Mouse (Mus musculus) liver (tissue): ENCODE measurements at regions not wholly inside any gene's neighbourhood (a gene's known extent, or its start where the extent isn't known, plus 50 kb on each side); places are given as distances from the start of the nearest gene placed in this dataset.

Experiments
- DNase-seq: peaks from one replicate; pipeline ENCODE4 v3.0.0-alpha.2; 2020; ENCODE audit warnings: mixed read lengths

GRCm38 (mm10) chr11:8220618-8221017 is 443.7 kb downstream of the Tns3 start:
- DNase-seq, result no peak

- no peak for DNase-seq
These were observed 444.4 kb downstream of the Tns3 start for GRCm38 (mm10) chr11:8219911-8220310.

GRCm38 (mm10) chr11:8215634-8216033 is 448.7 kb downstream of the Tns3 start:
- DNase-seq, result no peak

- DNase-seq, result no peak
These were observed 449.9 kb downstream of the Tns3 start for GRCm38 (mm10) chr11:8214305-8214903.

DNA sequence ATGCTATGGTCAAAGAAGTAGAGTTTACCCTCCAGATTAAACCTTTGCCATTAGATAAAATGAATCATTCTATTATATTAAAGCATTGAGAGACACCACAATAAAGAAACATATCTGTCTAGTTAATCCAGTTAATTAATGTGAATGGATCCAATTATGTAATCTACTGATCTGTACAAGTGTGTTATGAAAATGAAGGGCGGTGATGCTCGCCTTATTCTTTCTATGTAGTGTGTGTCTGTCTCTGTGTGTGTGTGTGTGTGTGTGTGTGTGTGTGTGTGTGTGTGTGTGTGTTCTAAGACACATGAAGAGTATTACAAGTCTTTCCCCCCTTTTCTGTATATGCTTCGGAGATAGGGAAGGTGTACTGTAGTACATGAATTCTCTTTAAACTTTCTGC is 451.2 kb downstream of the Tns3 start:
- DNase-seq, result no peak

DNA sequence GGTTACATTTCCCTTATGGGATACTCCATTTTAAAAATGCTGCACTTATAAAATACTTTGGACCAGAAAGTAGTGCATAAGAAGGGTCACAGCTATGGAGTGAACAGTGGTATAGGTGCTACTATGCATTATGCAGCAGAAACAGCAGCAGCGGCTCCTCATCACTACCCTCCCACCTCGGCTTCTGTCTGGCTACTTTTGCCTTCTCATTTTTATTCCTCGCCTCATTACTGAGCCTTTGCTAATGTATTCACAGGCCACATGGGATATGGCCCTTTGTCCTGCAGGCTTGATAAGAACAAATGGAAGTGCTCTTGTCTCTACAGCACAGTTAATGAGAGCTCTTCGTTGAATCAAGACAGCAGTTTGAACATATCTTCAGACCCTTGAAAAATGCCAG is 451.6 kb downstream of the Tns3 start:
- DNase-seq, result no peak

DNA sequence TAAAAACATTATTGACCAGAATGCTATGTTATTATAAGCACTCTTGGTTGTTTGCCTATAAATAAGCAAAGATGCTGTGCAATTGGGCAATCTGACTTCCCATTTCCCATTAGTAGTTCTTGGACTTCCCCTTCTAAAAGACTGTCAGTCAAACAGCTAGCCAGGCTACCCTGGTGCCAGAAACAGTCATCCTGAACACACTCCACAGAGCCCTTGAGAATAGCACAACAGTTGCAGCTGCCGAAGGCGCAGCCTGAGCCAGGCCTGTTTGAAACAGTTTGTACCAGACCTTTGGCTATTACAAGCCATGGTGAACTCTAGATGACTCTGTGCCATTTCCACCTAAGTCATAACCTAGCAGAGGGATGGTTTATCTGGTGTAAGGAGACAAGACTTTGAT is 455.3 kb downstream of the Tns3 start:
- no peak for DNase-seq

GRCm38 (mm10) chr11:8199293-8199692 is 465.0 kb downstream of the Tns3 start:
- no peak for DNase-seq
